Mouse (Mus musculus): Measurements from ENCODE around the gene Fkbp4. TPM values are rescaled to one million over a fixed set of nuclear protein-coding genes. Genes with fewer than 3 reads are reported as not detected.

The Fkbp4 gene
- total and polyA plus RNA-seq, 2 experiments from 2014 or later: 164 to 253 TPM

DNA sequence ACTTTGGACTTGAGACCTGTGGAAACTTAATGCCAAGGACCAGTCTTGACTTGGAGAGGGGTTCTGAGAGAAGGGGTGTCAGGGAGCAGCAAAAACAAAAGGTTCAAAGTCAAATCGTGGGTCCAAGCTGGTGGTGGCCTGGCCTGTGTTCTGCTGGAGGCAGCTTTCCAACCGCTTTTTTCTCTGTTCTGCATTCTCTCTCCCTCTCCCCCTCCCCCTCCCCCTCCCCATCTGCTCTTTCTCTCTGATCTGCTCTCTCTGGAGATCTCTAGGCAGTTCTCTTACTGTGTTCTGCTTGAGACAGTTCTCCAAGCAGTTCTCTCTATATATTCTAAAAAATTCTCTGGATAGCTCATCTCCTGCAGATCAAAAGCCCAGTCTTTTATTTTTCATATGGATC lies 21.8 kb upstream of the Fkbp4 start:
- H3K4me1 ChIP-seq (ENCODE audit: insufficient read depth, low read length): no peaks in the 10 kb centered on the region
- H3K36me3 ChIP-seq (ENCODE audit: insufficient read depth, low read length): no peaks in the 10 kb centered on the region
- 35% methylated on average over 2 of the region's 2 CpGs for WGBS
- DNase-seq (ENCODE audit: low spot score) (no peak), ATAC-seq (ENCODE audit: low FRiP score) (no peak)
- no peaks in the 10 kb centered on the region for H3K9me3 ChIP-seq (ENCODE audit: low read length)
- H3K9ac ChIP-seq (replicated peaks; ENCODE audit: low read length, poor library complexity, severe bottlenecking): no peak overlapping the region
- H3K4me3 ChIP-seq (ENCODE audit: low read depth, low read length): no peak overlapping the region
- H3K27ac ChIP-seq (ENCODE audit: low read depth, low read length): no peak overlapping the region
- no peak for TF ChIP-seq CTCF (IDR thresholded peaks at IDR 0.05)
- no peak overlapping the region for H3K4me2 ChIP-seq (ENCODE audit: low read depth, low read length, poor library complexity, severe bottlenecking)
- H3K27me3 ChIP-seq (ENCODE audit: insufficient read depth, low read length): no peaks in the 10 kb centered on the region

DNA sequence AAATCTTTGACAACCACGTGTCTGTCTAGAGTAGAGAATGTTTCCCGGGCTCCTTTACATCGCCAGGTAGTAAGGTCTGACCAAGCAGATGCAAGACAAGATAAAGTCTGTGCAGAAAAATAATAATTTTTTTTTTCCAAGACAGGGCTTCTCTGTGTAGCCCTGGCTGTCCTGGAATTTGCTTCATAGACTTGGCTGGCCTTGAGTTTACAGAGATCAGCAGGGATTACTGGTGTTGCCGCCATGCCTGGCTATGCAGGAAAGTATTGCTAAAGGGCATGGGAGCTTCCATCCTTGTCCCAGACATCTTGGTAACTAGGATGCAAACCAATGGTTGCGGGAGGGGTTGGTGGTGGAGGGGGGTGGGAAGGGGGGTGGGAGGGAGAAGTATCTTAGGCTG lies 18.7 kb upstream of the Fkbp4 start:
- H3K4me1 ChIP-seq (ENCODE audit: insufficient read depth, low read length): no peaks in the 10 kb centered on the region
- no peak overlapping the region for H3K9ac ChIP-seq (replicated peaks; ENCODE audit: low read length, poor library complexity, severe bottlenecking)
- 77% methylated on average over 5 of the region's 5 CpGs for WGBS
- no peaks in the 10 kb centered on the region for H3K27me3 ChIP-seq (ENCODE audit: insufficient read depth, low read length)
- ATAC-seq (ENCODE audit: low FRiP score) (no peak), DNase-seq (ENCODE audit: low spot score) (no peak)
- no peaks in the 10 kb centered on the region for H3K9me3 ChIP-seq (ENCODE audit: low read length)
- TF ChIP-seq CTCF (IDR thresholded peaks at IDR 0.05): no peak
- no peaks in the 10 kb centered on the region for H3K36me3 ChIP-seq (ENCODE audit: insufficient read depth, low read length)
- no peak overlapping the region for H3K4me2 ChIP-seq (ENCODE audit: low read depth, low read length, poor library complexity, severe bottlenecking)
- H3K4me3 ChIP-seq (ENCODE audit: low read depth, low read length): no peak overlapping the region
- H3K27ac ChIP-seq (ENCODE audit: low read depth, low read length): no peak overlapping the region

DNA sequence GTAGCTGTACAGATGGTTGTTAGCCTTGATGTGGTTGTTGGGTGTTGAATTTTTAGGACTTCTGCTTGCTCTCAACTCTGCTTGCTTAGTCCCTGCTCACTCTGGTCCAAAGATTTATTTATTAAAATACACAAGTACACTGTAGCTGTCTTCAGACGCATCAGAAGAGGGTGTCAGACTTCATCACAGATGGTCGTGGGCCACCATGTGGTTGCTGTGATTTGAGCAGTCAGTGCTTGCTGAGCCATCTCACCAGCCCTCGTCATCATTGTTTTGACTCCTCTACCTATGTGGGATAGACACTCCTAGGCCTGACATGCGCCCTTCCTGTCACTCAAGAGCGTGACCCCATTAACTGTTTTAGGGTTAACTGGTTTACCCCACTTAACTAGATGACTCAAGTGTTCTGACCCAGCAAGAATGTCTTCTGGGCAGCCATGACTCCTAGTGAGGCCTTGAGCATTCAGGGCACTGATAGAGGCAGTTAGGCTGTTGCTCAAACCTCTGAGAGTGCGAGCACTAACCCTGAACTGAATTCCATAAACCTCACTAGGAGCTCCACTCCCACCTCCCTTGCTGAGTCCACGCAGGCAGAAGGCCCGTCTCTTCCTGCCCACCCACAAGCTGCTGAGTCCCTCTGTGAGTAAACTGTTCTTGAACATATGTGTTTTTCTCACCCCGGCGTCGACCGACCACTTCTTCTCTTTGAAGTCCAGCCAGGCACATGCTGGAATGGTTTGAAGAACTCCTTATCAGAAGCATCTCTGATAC lies 17.5 kb upstream of the Fkbp4 start:
- no peak overlapping the region for H3K27ac ChIP-seq (ENCODE audit: low read depth, low read length)
- H3K4me1 ChIP-seq (ENCODE audit: insufficient read depth, low read length): no peaks in the 10 kb centered on the region
- no peak overlapping the region for H3K9ac ChIP-seq (replicated peaks; ENCODE audit: low read length, poor library complexity, severe bottlenecking)
- TF ChIP-seq CTCF (IDR thresholded peaks at IDR 0.05): no peak
- no peak overlapping the region for H3K4me2 ChIP-seq (ENCODE audit: low read depth, low read length, poor library complexity, severe bottlenecking)
- 85% methylated on average over 12 of the region's 12 CpGs for WGBS
- H3K9me3 ChIP-seq (ENCODE audit: low read length): no peaks in the 10 kb centered on the region
- H3K27me3 ChIP-seq (ENCODE audit: insufficient read depth, low read length): no peaks in the 10 kb centered on the region
- DNase-seq (ENCODE audit: low spot score) (no peak), ATAC-seq (ENCODE audit: low FRiP score) (no peak)
- H3K4me3 ChIP-seq (ENCODE audit: low read depth, low read length): no peak overlapping the region
- no peaks in the 10 kb centered on the region for H3K36me3 ChIP-seq (ENCODE audit: insufficient read depth, low read length)

DNA sequence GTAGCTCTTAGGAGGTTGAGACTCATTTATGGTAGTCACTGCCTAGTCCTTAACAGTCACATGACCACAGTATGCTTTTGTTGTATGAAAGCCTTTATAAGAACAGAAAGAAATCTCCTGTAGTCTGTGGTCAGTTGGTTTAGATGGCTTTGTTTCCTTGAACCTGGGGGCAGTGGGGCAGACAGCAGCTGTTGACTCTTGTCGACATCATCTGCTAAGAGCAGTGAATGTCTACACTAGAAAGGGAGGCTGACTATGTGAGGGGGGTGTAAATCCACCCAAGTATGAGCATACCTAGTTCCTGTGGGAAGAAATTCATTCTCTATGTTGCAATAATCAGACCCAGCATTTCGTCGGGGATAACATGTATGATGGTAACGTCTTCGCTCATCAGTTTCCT lies 8.6 kb upstream of the Fkbp4 start:
- TF ChIP-seq CTCF (IDR thresholded peaks at IDR 0.05): no peak
- no peak for ATAC-seq (ENCODE audit: low FRiP score)

DNA sequence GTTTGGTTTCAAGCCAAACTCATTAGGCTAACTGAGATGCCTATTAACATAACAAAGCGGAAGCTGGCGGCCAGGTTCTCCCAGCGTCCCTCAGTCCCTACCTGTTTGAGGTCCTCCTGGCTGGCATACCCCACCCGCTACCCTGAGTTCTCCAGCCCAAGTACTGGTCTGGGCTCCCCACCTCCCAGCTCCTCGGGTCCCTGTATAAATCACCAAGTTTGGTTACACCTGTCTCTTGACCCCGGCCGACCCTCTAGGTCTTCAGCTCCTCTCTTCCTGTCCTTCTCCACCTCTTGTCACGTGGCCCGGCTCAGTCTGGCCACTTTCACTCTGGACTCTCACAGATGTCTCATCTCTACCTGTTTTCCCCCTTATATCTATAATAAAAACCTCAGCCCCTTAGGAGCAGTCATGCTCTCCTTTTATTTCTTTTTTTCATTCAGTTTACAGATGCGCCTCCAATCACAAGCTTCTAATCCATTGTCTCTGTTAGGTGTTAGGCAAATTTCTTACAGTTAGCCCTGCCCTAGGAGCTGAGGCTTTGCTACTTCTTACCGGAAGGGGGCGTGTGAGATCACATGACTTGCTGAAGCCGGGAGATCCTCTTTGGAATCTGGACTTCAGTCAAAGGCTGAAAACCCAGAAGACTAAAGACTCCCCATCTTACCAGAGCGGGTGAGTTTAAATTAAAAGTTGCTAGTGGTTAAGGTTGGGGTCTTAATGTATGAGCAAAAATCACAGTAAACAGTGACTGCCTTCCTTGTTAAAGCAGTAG lies 7.5 kb upstream of the Fkbp4 start:
- Histone ChIP-seq H3K36me3 (ENCODE audit: insufficient read depth, low read length) (no peaks in the 10 kb centered on the region), H3K9ac (replicated peaks; ENCODE audit: low read length, poor library complexity, severe bottlenecking) (no peak overlapping the region), H3K9me3 (ENCODE audit: low read length) (no peaks in the 10 kb centered on the region), H3K27ac (ENCODE audit: low read depth, low read length) (no peak overlapping the region), H3K4me2 (ENCODE audit: low read depth, low read length, poor library complexity, severe bottlenecking) (peak overlapping the region; percentile 36), H3K27me3 (ENCODE audit: insufficient read depth, low read length) (no peaks in the 10 kb centered on the region), H3K4me1 (ENCODE audit: insufficient read depth, low read length) (no peaks in the 10 kb centered on the region), H3K4me3 (ENCODE audit: low read depth, low read length) (no peak overlapping the region)
- ATAC-seq (ENCODE audit: low FRiP score) (peak; percentile 71), DNase-seq (ENCODE audit: low spot score) (peak; percentile 84)
- 17% methylated on average over 14 of the region's 14 CpGs for WGBS
- peak; percentile 83 for TF ChIP-seq CTCF (IDR thresholded peaks at IDR 0.05)

More for the DNA sequence above, 8.6 kb upstream of the Fkbp4 start:
- Histone ChIP-seq H3K27ac (ENCODE audit: low read depth, low read length) (no peak overlapping the region), H3K4me3 (ENCODE audit: low read depth, low read length) (no peak overlapping the region), H3K36me3 (ENCODE audit: insufficient read depth, low read length) (no peaks in the 10 kb centered on the region), H3K9me3 (ENCODE audit: low read length) (no peaks in the 10 kb centered on the region), H3K4me1 (ENCODE audit: insufficient read depth, low read length) (no peaks in the 10 kb centered on the region), H3K27me3 (ENCODE audit: insufficient read depth, low read length) (no peaks in the 10 kb centered on the region), H3K9ac (replicated peaks; ENCODE audit: low read length, poor library complexity, severe bottlenecking) (no peak overlapping the region), H3K4me2 (ENCODE audit: low read depth, low read length, poor library complexity, severe bottlenecking) (no peak overlapping the region)
- no peak for DNase-seq (ENCODE audit: low spot score)
- 95% methylated on average over 5 of the region's 5 CpGs for WGBS

DNA sequence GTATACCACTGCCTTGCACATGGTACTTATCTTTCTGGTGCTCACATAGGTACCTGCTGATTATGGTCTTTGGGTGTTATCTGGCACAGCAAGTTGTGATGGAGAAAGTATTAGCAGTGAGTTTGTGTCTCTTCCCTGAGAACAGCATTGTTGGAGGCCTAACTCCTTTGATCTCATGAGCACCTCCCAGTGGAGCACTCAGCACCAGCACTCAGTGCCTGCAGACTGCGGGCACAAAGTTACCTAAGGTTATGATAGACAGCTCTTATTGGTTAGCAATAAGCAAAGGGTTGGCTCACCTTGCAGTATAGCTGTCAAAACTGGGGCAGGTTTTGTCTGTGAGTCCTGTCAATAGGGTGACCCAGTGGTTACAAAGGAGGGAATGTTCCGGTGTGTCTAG lies 1.8 kb upstream of the Fkbp4 start:
- TF ChIP-seq CTCF (IDR thresholded peaks at IDR 0.05): no peak
- Histone ChIP-seq H3K9me3 (ENCODE audit: low read length) (no peaks in the 10 kb centered on the region), H3K9ac (replicated peaks; ENCODE audit: low read length, poor library complexity, severe bottlenecking) (no peak overlapping the region), H3K27me3 (ENCODE audit: insufficient read depth, low read length) (no peaks in the 10 kb centered on the region), H3K4me1 (ENCODE audit: insufficient read depth, low read length) (peaks cover 5% of the 10 kb centered on the region; the same call in 1 of the 2 replicates), H3K4me2 (ENCODE audit: low read depth, low read length, poor library complexity, severe bottlenecking) (no peak overlapping the region), H3K4me3 (ENCODE audit: low read depth, low read length) (no peak overlapping the region), H3K27ac (ENCODE audit: low read depth, low read length) (no peak overlapping the region), H3K36me3 (ENCODE audit: insufficient read depth, low read length) (peaks cover 7% of the 10 kb centered on the region)
- no peak for ATAC-seq (ENCODE audit: low FRiP score)
- DNase-seq (ENCODE audit: low spot score): no peak
- WGBS: 92% methylated on average over 2 of the region's 2 CpGs

All from midbrain, postnatal 0 days (tissue).